Mouse (Mus musculus): Measurements from ENCODE around the gene Ddo. TPM values are rescaled to one million over a fixed set of nuclear protein-coding genes. Genes with fewer than 3 reads are reported as not detected.

The Ddo gene
- polyA plus RNA-seq, 1 experiment from 2014 or later = 0.90 TPM

DNA sequence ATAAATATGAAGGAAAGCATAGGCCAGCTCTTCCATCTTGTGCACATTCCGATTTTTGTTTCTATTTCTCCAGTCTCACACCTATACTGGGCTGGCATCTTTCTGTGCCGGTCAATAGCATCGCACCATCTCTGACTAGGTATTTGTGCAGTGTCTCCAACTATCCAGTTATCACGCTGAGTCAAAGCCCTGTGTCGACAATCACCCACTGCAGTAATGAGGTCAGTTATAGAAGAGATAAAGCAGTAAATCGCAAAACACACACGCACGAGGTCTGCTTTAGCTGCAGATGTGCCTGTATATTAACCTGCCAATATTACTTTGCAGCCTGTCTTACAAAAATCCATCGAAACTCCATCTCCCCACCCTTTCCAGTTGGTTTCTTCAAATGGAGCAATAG lies 84.0 kb downstream of the Ddo start:
- Histone ChIP-seq H3K4me3 (ENCODE audit: low read depth, low read length) (no peak overlapping the region), H3K9me3 (ENCODE audit: control insufficient read depth, low read length) (no peaks in the 10 kb centered on the region), H3K27me3 (replicated peaks; ENCODE audit: control insufficient read depth, insufficient read depth, low read length) (no peaks in the 10 kb centered on the region), H3K36me3 (ENCODE audit: control insufficient read depth, insufficient read depth, low read length) (no peaks in the 10 kb centered on the region), H3K27ac (replicated peaks; ENCODE audit: low read depth, low read length) (no peak overlapping the region), H3K4me1 (ENCODE audit: control insufficient read depth, insufficient read depth, low read length) (no peaks in the 10 kb centered on the region), H3K9ac (ENCODE audit: low read depth, low read length) (no peak overlapping the region), H3K4me2 (ENCODE audit: low read depth, low read length) (no peak overlapping the region)
- ATAC-seq (ENCODE audit: low read depth) (no peak), DNase-seq (ENCODE audit: low spot score) (no peak)
- 86% methylated on average over 9 of the region's 9 CpGs for WGBS

DNA sequence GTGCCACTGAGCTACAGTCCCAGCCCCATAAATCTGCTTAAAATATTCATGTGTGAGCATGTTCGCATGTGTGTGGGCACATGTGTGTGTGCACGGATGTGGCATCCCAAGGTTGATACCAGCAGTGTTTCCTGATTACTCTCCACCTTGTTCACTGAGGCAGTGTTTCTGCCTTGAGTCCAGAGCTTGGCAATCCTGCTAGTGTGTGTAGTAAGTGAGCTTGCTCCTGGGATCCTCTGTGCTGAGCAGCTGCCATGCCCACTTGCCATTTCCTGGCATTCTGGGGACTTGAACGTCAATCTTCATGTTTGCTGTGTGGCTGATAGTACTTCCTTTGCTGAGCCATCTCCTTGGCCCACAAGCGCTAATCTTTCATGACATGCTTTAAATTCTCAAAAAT lies 85.3 kb downstream of the Ddo start:
- H3K4me2 ChIP-seq (ENCODE audit: low read depth, low read length) = no peak overlapping the region
- WGBS = 89% methylated on average over 4 of the region's 4 CpGs
- no peak for ATAC-seq (ENCODE audit: low read depth)
- H3K9me3 ChIP-seq (ENCODE audit: control insufficient read depth, low read length) = no peaks in the 10 kb centered on the region
- no peak overlapping the region for H3K27ac ChIP-seq (replicated peaks; ENCODE audit: low read depth, low read length)
- no peaks in the 10 kb centered on the region for H3K27me3 ChIP-seq (replicated peaks; ENCODE audit: control insufficient read depth, insufficient read depth, low read length)
- no peaks in the 10 kb centered on the region for H3K36me3 ChIP-seq (ENCODE audit: control insufficient read depth, insufficient read depth, low read length)
- no peak overlapping the region for H3K9ac ChIP-seq (ENCODE audit: low read depth, low read length)
- H3K4me3 ChIP-seq (ENCODE audit: low read depth, low read length) = no peak overlapping the region
- DNase-seq (ENCODE audit: low spot score) = no peak
- no peaks in the 10 kb centered on the region for H3K4me1 ChIP-seq (ENCODE audit: control insufficient read depth, insufficient read depth, low read length)

DNA sequence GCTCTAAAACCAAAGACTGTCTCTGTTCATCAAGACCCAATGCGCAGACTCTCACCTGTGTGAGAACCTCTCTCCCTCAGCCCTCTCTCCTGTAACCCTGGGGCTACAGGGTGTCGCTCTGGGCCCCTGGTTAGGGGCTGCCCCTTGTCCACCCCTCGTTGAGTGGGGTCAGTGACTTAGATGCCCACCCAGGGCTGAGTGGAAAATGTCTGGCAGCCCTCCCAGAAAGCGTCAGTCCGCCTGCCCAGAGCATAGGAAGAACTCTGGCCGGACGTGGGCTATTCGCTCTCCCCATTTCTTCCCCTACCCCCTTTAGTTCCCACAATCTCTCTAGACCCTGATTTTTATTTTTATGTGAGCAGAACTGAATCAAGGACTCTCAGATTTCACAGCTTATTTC lies 86.5 kb downstream of the Ddo start:
- ATAC-seq (ENCODE audit: low read depth) = no peak
- no peak for DNase-seq (ENCODE audit: low spot score)
- Histone ChIP-seq H3K27me3 (replicated peaks; ENCODE audit: control insufficient read depth, insufficient read depth, low read length) (no peaks in the 10 kb centered on the region), H3K36me3 (ENCODE audit: control insufficient read depth, insufficient read depth, low read length) (no peaks in the 10 kb centered on the region), H3K4me1 (ENCODE audit: control insufficient read depth, insufficient read depth, low read length) (no peaks in the 10 kb centered on the region; the same call in 1 of the 2 replicates), H3K9me3 (ENCODE audit: control insufficient read depth, low read length) (no peaks in the 10 kb centered on the region), H3K9ac (ENCODE audit: low read depth, low read length) (no peak overlapping the region), H3K4me2 (ENCODE audit: low read depth, low read length) (no peak overlapping the region), H3K4me3 (ENCODE audit: low read depth, low read length) (no peak overlapping the region), H3K27ac (replicated peaks; ENCODE audit: low read depth, low read length) (no peak overlapping the region)
- 74% methylated on average over 8 of the region's 8 CpGs for WGBS

DNA sequence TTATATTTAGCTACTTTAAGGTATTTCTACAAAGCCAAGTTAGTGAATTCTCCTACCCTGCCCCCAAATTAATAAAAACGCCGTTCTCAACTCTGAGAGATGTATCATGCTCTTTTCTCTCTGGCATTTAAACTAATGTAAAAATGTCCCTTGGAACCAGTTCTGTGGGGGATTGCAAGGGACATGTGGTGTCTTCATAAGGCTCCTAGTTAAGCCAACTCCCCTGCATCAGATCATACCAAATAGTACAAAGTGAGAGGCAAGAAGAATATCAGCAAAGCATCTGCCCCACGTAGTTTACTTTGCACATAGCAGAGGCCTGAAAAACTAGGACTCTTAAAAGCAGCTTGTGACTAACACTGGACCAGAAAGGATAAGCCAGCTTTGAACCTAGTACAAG lies 86.9 kb downstream of the Ddo start:
- Histone ChIP-seq H3K9me3 (ENCODE audit: control insufficient read depth, low read length) (no peaks in the 10 kb centered on the region), H3K4me3 (ENCODE audit: low read depth, low read length) (no peak overlapping the region), H3K4me2 (ENCODE audit: low read depth, low read length) (no peak overlapping the region), H3K27ac (replicated peaks; ENCODE audit: low read depth, low read length) (no peak overlapping the region), H3K36me3 (ENCODE audit: control insufficient read depth, insufficient read depth, low read length) (no peaks in the 10 kb centered on the region), H3K27me3 (replicated peaks; ENCODE audit: control insufficient read depth, insufficient read depth, low read length) (no peaks in the 10 kb centered on the region), H3K4me1 (ENCODE audit: control insufficient read depth, insufficient read depth, low read length) (no peaks in the 10 kb centered on the region; the same call in 1 of the 2 replicates), H3K9ac (ENCODE audit: low read depth, low read length) (no peak overlapping the region)
- DNase-seq (ENCODE audit: low spot score) (no peak), ATAC-seq (ENCODE audit: low read depth) (no peak)
- WGBS = 72% methylated on average over 3 of the region's 3 CpGs

DNA sequence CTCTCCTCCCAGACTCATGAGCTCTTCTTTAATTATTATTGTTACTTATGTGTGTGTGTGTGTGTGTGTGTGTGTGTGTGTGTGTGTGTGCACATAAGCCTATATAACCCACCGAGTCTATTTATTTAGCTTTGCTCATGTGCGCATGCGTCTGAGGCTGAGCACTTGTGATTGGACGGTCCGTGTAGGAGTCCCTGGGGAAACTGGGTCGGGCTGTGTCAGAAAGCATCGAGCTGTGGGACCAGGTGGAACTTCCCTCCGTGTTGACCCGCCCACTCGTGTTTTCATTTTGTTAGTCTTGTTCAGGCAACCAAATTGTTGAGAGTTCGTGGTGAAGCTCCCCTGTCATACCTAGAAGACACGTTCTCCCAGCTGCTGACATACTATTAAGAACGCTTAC lies 88.6 kb downstream of the Ddo start:
- H3K4me1 ChIP-seq (ENCODE audit: control insufficient read depth, insufficient read depth, low read length) = no peaks in the 10 kb centered on the region; the same call in 1 of the 2 replicates
- no peak overlapping the region for H3K4me3 ChIP-seq (ENCODE audit: low read depth, low read length)
- no peak overlapping the region for H3K4me2 ChIP-seq (ENCODE audit: low read depth, low read length)
- ATAC-seq (ENCODE audit: low read depth) (no peak), DNase-seq (ENCODE audit: low spot score) (no peak)
- H3K9me3 ChIP-seq (ENCODE audit: control insufficient read depth, low read length) = no peaks in the 10 kb centered on the region
- 91% methylated on average over 13 of the region's 13 CpGs for WGBS
- H3K27ac ChIP-seq (replicated peaks; ENCODE audit: low read depth, low read length) = no peak overlapping the region
- no peak overlapping the region for H3K9ac ChIP-seq (ENCODE audit: low read depth, low read length)
- no peaks in the 10 kb centered on the region for H3K36me3 ChIP-seq (ENCODE audit: control insufficient read depth, insufficient read depth, low read length)
- no peaks in the 10 kb centered on the region for H3K27me3 ChIP-seq (replicated peaks; ENCODE audit: control insufficient read depth, insufficient read depth, low read length)

DNA sequence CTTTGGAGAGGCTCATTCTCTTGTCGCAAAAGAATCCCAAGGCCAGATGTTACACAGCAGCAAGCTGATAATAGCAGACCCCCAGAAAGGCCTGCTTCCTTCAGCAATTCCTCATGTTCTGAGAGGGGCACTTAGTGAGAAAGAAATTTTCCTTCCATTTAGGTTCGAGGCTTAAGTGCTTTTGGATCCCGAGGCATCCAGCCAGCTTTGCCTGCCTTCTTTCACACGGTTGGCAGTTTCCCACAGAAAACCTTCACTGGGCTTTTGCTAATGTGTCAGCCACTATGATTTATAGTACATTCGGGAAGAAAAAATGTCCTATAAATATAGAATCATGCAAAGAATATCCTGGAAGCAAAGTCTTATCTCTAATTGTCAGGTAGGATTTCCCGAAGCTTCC lies 89.3 kb downstream of the Ddo start:
- Histone ChIP-seq H3K4me1 (ENCODE audit: control insufficient read depth, insufficient read depth, low read length) (peaks cover 2% of the 10 kb centered on the region; the same call in 1 of the 2 replicates), H3K4me2 (ENCODE audit: low read depth, low read length) (no peak overlapping the region), H3K36me3 (ENCODE audit: control insufficient read depth, insufficient read depth, low read length) (no peaks in the 10 kb centered on the region), H3K27me3 (replicated peaks; ENCODE audit: control insufficient read depth, insufficient read depth, low read length) (no peaks in the 10 kb centered on the region), H3K9me3 (ENCODE audit: control insufficient read depth, low read length) (no peaks in the 10 kb centered on the region), H3K9ac (ENCODE audit: low read depth, low read length) (no peak overlapping the region), H3K27ac (replicated peaks; ENCODE audit: low read depth, low read length) (no peak overlapping the region), H3K4me3 (ENCODE audit: low read depth, low read length) (no peak overlapping the region)
- no peak for ATAC-seq (ENCODE audit: low read depth)
- DNase-seq (ENCODE audit: low spot score) = peak; percentile 13
- WGBS = 55% methylated on average over 6 of the region's 6 CpGs

DNA sequence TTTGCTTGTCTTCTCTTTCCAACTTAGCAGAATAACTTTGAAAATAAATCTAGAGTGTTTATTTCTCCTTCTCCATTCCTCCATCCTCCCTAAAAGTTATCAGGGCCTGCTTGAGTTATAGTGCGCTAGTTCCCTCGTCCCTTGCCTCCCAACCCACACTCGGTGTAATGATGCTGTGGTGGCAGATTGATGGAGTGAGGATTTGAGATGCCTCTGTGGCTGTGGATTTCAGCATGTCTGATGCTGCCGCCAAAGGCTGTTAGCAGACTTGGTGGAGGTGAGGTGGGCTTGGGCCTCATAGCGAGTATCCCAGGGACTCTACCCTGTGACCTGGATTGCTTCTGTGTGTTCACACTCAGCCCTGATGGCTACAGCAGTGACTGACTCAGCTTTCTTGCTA lies 91.1 kb downstream of the Ddo start:
- Histone ChIP-seq H3K9ac (ENCODE audit: low read depth, low read length) (no peak overlapping the region), H3K4me2 (ENCODE audit: low read depth, low read length) (no peak overlapping the region), H3K4me3 (ENCODE audit: low read depth, low read length) (no peak overlapping the region), H3K4me1 (ENCODE audit: control insufficient read depth, insufficient read depth, low read length) (peaks cover 10% of the 10 kb centered on the region; the same call in 1 of the 2 replicates), H3K9me3 (ENCODE audit: control insufficient read depth, low read length) (no peaks in the 10 kb centered on the region), H3K27ac (replicated peaks; ENCODE audit: low read depth, low read length) (no peak overlapping the region; the same call in 1 of the 2 replicates), H3K27me3 (replicated peaks; ENCODE audit: control insufficient read depth, insufficient read depth, low read length) (no peaks in the 10 kb centered on the region), H3K36me3 (ENCODE audit: control insufficient read depth, insufficient read depth, low read length) (no peaks in the 10 kb centered on the region)
- ATAC-seq (ENCODE audit: low read depth) (no peak), DNase-seq (ENCODE audit: low spot score) (no peak)
- 60% methylated on average over 5 of the region's 5 CpGs for WGBS

DNA sequence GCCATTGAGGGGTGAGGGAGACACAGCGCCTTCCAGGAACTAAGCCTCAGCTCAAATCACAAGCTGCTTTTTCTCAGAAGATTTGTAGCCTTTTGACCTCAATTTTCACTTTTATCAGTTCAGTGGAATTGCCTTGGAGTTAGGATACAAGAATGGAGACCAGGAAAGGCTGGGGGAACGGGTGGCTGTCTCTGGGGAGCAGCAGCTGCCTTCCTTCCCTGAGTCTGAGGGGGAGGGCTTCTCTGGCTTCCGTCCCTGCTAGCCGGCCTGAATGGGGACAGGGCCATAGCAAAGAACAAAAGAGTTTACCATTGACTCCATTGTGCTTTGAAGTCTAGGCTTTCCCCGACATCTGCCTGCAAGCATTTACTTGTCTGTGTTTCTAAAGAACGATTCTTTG lies 94.5 kb downstream of the Ddo start:
- DNase-seq (ENCODE audit: low spot score) (no peak), ATAC-seq (ENCODE audit: low read depth) (no peak)
- H3K27ac ChIP-seq (replicated peaks; ENCODE audit: low read depth, low read length) = no peak overlapping the region
- H3K36me3 ChIP-seq (ENCODE audit: control insufficient read depth, insufficient read depth, low read length) = no peaks in the 10 kb centered on the region
- WGBS = 43% methylated on average over 6 of the region's 6 CpGs
- H3K9ac ChIP-seq (ENCODE audit: low read depth, low read length) = no peak overlapping the region
- H3K27me3 ChIP-seq (replicated peaks; ENCODE audit: control insufficient read depth, insufficient read depth, low read length) = no peaks in the 10 kb centered on the region
- no peak overlapping the region for H3K4me3 ChIP-seq (ENCODE audit: low read depth, low read length)
- no peak overlapping the region for H3K4me2 ChIP-seq (ENCODE audit: low read depth, low read length)
- peaks cover 24% of the 10 kb centered on the region for H3K4me1 ChIP-seq (ENCODE audit: control insufficient read depth, insufficient read depth, low read length)
- H3K9me3 ChIP-seq (ENCODE audit: control insufficient read depth, low read length) = no peaks in the 10 kb centered on the region

DNA sequence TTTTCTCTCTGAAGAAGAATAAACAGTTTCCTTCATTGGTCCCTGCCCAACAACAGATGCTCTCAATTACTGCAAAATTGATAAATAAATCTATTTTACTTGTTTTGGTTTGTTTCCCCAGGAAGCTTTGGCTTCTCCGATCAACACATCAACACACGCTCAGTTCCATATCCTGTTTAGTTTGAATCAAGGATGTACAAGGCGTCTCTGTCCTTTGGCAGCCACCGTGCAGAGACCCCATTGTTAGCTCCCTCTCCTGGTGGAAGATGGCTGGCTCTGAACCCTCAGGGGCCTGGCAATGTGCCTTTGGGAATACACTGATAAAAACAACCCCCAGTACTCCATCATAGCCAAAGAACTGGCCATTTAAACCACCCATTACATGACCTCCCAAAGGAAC lies 95.3 kb downstream of the Ddo start:
- Histone ChIP-seq H3K9me3 (ENCODE audit: control insufficient read depth, low read length) (no peaks in the 10 kb centered on the region), H3K4me1 (ENCODE audit: control insufficient read depth, insufficient read depth, low read length) (peaks cover 24% of the 10 kb centered on the region), H3K4me2 (ENCODE audit: low read depth, low read length) (no peak overlapping the region), H3K27me3 (replicated peaks; ENCODE audit: control insufficient read depth, insufficient read depth, low read length) (no peaks in the 10 kb centered on the region), H3K9ac (ENCODE audit: low read depth, low read length) (no peak overlapping the region), H3K36me3 (ENCODE audit: control insufficient read depth, insufficient read depth, low read length) (no peaks in the 10 kb centered on the region), H3K27ac (replicated peaks; ENCODE audit: low read depth, low read length) (no peak overlapping the region), H3K4me3 (ENCODE audit: low read depth, low read length) (no peak overlapping the region)
- peak; percentile 23 for DNase-seq (ENCODE audit: low spot score)
- 41% methylated on average over 4 of the region's 4 CpGs for WGBS
- ATAC-seq (ENCODE audit: low read depth) = no peak

Measured in embryonic facial prominence, embryonic 14.5 days (tissue).